Mouse (Mus musculus) urinary bladder, postnatal 0 days (tissue): ENCODE results near the gene Dusp1. TPM values are rescaled to one million over a fixed set of nuclear protein-coding genes. Genes with fewer than 3 reads are reported as not detected.

Experiments used
- microRNA-seq: library from miRNA; unstranded; fragments of <30 nt; microRNA quantifications from one replicate; pipeline ENCODE4, GENCODE M21; 2016
- polyA plus RNA-seq: library from polyadenylated mRNA; unstranded; fragments of >200 nt; fragmentation: Nextera tagmentation; extraction: Ambion mirVana; gene quantifications from 2 replicates; pipeline ENCODE4 v1.2.1, GENCODE M21; 2015

Dusp1 gene
- polyA plus RNA-seq = 29.8 and 32.8 TPM in 2 replicates

GRCm38 (mm10) chr17:26561651-26562181, at the start of gene Dusp1:
TSS of gene Dusp1 (minus strand) at chr17:26562128.

GRCm38 (mm10) chr17:26561290-26561640, 663 bp downstream of the Dusp1 start, which contains the start of gene Ergic1:
TSS of gene Ergic1 (plus strand) at chr17:26561489.

Small RNA genes lying within 50 kb of the gene (microRNA-seq; reads per million reads assigned to microRNA genes)
- not detected for gene Gm22420

Other genes starting within 250 kb of the Dusp1 start
- 0.95 and 1.2 TPM in 2 replicates for gene Neurl1b, start 147.3 kb downstream of the Dusp1 start, polyA plus RNA-seq
- gene Ergic1, start 639 bp downstream of the Dusp1 start, polyA plus RNA-seq = 100 and 109 TPM in 2 replicates
- 293 and 307 TPM in 2 replicates for gene Atp6v0e, start 101.1 kb upstream of the Dusp1 start, polyA plus RNA-seq
- gene Crebrf, start 153.5 kb upstream of the Dusp1 start, polyA plus RNA-seq = 7.3 and 7.7 TPM in 2 replicates
- gene Bnip1, start 218.9 kb upstream of the Dusp1 start, polyA plus RNA-seq = 27.5 and 32.6 TPM in 2 replicates